Mouse (Mus musculus): ENCODE measurements at regions not wholly inside any gene's neighbourhood (a gene's known extent, or its start where the extent isn't known, plus 50 kb on each side); places are given as distances from the start of the nearest gene placed in this dataset.

DNA sequence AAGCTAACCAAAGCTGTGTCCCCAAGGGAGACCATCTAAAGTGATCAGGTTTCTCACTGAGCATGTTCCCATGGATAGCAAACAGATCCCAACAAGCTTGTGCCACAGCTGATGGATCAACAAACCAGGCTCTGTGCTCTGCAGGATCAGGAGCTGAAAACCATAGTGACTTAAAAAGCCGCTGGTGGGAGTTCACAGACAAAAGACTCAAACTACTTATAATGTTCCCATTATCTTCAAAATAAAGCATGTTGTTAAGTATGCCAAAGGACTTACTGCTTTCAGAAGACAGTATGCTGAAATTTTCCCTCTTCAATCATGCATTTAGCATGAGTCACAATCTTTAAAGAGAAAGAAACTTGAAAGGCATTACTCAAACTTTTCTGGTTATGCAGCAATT lies 254.5 kb downstream of the Pdha2 start:
- no peaks in the 10 kb centered on the region for H3K9me3 ChIP-seq (replicated peaks)
- no peak overlapping the region for H3K27ac ChIP-seq
- no peak for ATAC-seq (replicated peaks; ENCODE audit: insufficient number of reproducible peaks, insufficient read depth, low FRiP score, low read depth)
- no peaks in the 10 kb centered on the region for H3K36me3 ChIP-seq
- no peak overlapping the region for H3K4me3 ChIP-seq
- H3K9ac ChIP-seq: no peak overlapping the region
- 60% methylated on average over 1 of the region's 1 CpGs for WGBS
- H3K4me1 ChIP-seq (replicated peaks): no peaks in the 10 kb centered on the region
- no peak overlapping the region for H3K4me2 ChIP-seq
- no peaks in the 10 kb centered on the region for H3K27me3 ChIP-seq

DNA sequence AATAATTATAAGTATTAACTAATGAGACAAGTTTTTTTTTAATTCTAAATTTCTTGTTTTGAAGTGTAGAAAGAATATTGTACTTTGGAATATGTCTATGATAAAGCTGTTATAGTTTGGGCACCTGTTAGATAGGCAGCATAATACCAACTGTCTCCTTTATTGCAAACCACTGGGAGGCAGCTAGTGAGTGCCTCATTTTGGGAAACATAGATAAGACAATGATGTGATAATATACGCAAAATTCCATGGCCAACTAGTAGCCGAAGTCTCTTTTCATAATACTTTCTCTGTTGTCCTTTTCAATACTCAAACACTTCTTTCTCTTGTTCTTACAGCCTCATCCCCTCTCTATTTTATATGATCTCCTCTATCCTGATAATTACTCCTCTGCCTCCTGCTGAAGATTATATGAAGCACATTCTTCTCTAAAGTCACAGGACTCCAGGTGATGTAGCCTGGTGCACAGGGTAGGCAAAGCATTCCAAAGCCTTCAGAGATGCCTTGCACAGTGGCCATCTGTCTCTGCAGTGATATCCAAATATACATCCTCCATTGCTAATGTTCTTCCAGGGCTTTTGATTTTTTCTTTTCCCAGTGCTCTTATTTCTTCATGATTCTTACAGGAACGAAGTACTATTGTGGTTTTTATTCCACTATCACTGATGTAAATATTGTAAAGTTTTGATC lies 259.9 kb downstream of the Pdha2 start:
- Histone ChIP-seq H3K4me2 (no peak overlapping the region), H3K4me3 (no peak overlapping the region), H3K9me3 (replicated peaks) (no peaks in the 10 kb centered on the region), H3K36me3 (no peaks in the 10 kb centered on the region), H3K27me3 (no peaks in the 10 kb centered on the region), H3K27ac (no peak overlapping the region), H3K9ac (no peak overlapping the region), H3K4me1 (replicated peaks) (no peaks in the 10 kb centered on the region)
- no peak for ATAC-seq (replicated peaks; ENCODE audit: insufficient number of reproducible peaks, insufficient read depth, low FRiP score, low read depth)
- WGBS: 72% methylated on average over 3 of the region's 3 CpGs

DNA sequence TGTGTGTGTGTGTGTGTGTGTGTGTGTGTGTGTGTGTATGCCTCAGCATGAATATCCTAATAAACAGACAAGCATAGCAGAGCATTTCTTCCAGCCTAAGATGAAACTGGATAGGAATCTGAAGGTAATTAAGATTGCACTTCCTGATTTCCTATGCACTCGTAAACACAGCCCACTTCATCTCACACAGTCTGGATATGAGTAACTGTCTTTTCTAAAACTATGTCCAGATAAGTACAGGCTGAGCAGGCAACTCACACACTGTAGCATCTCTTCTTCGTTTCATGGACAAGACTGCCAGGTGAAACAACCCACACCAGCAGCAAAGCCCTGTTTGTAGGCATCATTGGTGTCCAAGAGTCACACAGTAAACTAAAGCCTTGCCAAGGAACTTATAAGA lies 261.1 kb downstream of the Pdha2 start:
- Histone ChIP-seq H3K27me3 (no peaks in the 10 kb centered on the region), H3K27ac (no peak overlapping the region), H3K4me2 (no peak overlapping the region), H3K4me3 (no peak overlapping the region), H3K9me3 (replicated peaks) (no peaks in the 10 kb centered on the region), H3K9ac (no peak overlapping the region), H3K36me3 (no peaks in the 10 kb centered on the region), H3K4me1 (replicated peaks) (no peaks in the 10 kb centered on the region)
- no peak for ATAC-seq (replicated peaks; ENCODE audit: insufficient number of reproducible peaks, insufficient read depth, low FRiP score, low read depth)
- 55% methylated on average over 2 of the region's 2 CpGs for WGBS

DNA sequence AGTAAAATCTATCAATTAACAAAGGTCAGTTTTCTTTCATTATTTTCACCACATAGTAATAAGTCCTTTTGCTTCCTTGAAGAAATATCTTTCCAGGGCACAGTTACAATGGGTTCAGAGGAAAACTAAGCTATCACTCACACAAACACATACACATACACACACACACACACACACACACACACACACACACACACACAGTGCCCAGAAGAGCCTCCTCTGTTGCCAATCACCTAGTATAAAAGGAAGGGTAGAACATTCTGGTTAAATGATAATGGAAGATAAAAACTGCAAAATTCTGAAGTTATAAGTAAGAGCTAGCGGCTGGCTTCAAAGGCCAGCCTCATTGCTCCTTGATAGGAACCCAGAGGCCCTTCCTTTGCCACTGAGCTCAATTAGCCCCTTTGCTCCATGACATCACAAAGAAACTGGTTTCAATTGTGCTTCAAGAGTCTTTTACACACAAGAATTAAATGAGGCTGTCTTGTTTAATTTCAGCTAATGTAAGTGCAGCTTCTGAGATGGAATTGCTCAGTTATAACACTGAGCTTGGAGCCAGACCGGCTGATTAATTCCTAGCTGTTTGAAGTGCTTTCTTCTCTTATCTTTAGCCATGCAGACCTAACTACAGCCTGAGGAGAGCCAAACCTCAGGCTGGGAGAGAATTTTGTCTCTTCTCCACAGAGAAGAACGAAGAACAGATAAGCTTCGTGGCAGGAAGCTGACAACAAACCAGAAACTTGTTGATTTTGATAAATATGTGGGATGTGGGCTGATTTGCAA lies 262.1 kb downstream of the Pdha2 start:
- no peak overlapping the region for H3K4me2 ChIP-seq
- no peaks in the 10 kb centered on the region for H3K36me3 ChIP-seq
- ATAC-seq (replicated peaks; ENCODE audit: insufficient number of reproducible peaks, insufficient read depth, low FRiP score, low read depth): no peak
- WGBS: 24% methylated on average over 4 of the region's 4 CpGs
- no peaks in the 10 kb centered on the region for H3K4me1 ChIP-seq (replicated peaks)
- no peaks in the 10 kb centered on the region for H3K9me3 ChIP-seq (replicated peaks)
- H3K27me3 ChIP-seq: no peaks in the 10 kb centered on the region
- H3K9ac ChIP-seq: no peak overlapping the region
- no peak overlapping the region for H3K27ac ChIP-seq
- no peak overlapping the region for H3K4me3 ChIP-seq

DNA sequence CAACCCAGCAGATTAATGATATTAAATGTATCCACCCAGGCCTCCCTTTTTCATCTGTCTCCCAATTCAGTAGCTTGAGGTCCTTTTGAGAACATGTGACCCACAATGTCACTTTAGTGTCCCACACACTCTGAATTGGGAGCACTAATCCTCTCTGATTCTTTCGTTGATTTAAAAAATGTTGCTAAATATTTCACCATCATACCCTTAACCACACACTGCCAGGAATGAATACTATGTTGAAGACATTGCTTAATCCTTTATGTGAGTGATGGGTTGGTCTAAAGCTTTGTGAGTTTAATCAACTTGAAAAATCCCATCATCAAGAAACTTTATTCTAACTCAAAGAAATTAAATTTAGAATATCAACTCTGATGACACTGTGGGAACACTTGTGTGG lies 269.7 kb downstream of the Pdha2 start:
- Histone ChIP-seq H3K36me3 (no peaks in the 10 kb centered on the region), H3K4me2 (no peak overlapping the region), H3K9me3 (replicated peaks) (no peaks in the 10 kb centered on the region), H3K4me3 (no peak overlapping the region), H3K27ac (no peak overlapping the region), H3K4me1 (replicated peaks) (no peaks in the 10 kb centered on the region), H3K27me3 (no peaks in the 10 kb centered on the region), H3K9ac (no peak overlapping the region)
- 77% methylated on average over 1 of the region's 1 CpGs for WGBS
- ATAC-seq (replicated peaks; ENCODE audit: insufficient number of reproducible peaks, insufficient read depth, low FRiP score, low read depth): no peak

DNA sequence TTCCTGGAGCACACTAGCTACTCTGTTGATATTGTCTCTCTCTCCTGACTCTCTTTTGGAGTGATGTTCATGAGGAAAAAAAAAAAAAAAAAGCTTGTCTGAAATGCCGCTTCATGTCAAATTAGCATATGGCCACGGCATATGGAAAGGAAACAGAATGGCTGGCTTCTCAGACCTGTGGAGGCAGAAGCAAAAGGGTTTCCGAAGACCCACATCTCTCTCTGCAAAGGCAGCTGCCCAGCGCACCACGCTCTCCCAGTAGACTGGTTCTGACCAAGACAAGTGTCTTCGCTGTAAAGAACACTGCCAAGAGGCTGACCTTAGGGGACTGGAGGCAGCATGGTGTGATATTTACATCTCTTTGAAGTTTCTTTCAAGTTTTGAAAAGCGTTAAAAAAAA lies 270.3 kb downstream of the Pdha2 start:
- H3K27ac ChIP-seq: no peak overlapping the region
- no peak overlapping the region for H3K9ac ChIP-seq
- no peaks in the 10 kb centered on the region for H3K27me3 ChIP-seq
- H3K9me3 ChIP-seq (replicated peaks): no peaks in the 10 kb centered on the region
- H3K4me2 ChIP-seq: no peak overlapping the region
- no peak for ATAC-seq (replicated peaks; ENCODE audit: insufficient number of reproducible peaks, insufficient read depth, low FRiP score, low read depth)
- H3K4me3 ChIP-seq: no peak overlapping the region
- 80% methylated on average over 7 of the region's 7 CpGs for WGBS
- H3K4me1 ChIP-seq (replicated peaks): no peaks in the 10 kb centered on the region
- H3K36me3 ChIP-seq: no peaks in the 10 kb centered on the region

DNA sequence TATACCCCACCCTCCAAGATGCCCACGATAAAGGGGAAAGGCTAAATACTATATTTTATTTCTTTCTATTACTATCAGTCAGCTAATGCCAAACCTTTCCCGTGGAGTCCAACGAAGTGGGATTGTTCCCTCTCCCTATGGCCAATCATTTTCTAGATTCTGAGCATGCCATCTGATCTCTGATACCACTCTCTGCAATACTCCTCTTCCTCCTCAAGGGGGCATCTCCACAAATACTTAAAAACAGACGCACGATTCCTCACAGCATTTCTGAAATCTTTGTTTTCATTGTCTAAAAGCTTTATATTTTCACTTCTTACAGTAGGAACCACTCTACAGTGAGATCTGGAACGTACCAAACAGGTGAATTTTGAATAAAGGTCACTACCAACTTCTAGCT lies 270.8 kb downstream of the Pdha2 start:
- Histone ChIP-seq H3K4me2 (no peak overlapping the region), H3K4me3 (no peak overlapping the region), H3K27ac (no peak overlapping the region), H3K27me3 (no peaks in the 10 kb centered on the region), H3K9ac (no peak overlapping the region), H3K36me3 (no peaks in the 10 kb centered on the region), H3K4me1 (replicated peaks) (no peaks in the 10 kb centered on the region), H3K9me3 (replicated peaks) (no peaks in the 10 kb centered on the region)
- ATAC-seq (replicated peaks; ENCODE audit: insufficient number of reproducible peaks, insufficient read depth, low FRiP score, low read depth): no peak
- 80% methylated on average over 6 of the region's 6 CpGs for WGBS

DNA sequence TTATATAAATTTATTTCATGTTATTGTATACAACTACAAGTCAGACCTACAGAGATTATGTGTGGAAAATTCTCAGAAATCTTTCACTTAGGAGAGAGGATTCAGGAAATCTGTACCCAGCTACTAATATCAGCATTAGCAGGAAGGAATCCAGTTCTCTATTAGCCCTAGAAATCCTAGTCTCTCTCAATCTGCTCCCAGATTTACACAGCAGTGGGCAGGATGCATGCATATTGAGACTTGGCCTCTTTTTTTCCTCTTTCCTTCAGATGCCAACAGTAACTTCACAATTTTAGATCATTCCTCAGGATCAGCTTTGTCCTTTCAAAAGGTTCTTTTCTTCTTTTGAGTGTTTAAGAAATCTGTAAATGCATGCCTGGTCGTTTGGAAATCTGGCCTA lies 279.0 kb downstream of the Pdha2 start:
- no peaks in the 10 kb centered on the region for H3K27me3 ChIP-seq
- no peaks in the 10 kb centered on the region for H3K9me3 ChIP-seq (replicated peaks)
- H3K27ac ChIP-seq: no peak overlapping the region
- 29% methylated on average over 1 of the region's 1 CpGs for WGBS
- ATAC-seq (replicated peaks; ENCODE audit: insufficient number of reproducible peaks, insufficient read depth, low FRiP score, low read depth): no peak
- H3K4me1 ChIP-seq (replicated peaks): no peaks in the 10 kb centered on the region
- H3K36me3 ChIP-seq: no peaks in the 10 kb centered on the region
- H3K4me3 ChIP-seq: no peak overlapping the region
- H3K9ac ChIP-seq: no peak overlapping the region
- no peak overlapping the region for H3K4me2 ChIP-seq

DNA sequence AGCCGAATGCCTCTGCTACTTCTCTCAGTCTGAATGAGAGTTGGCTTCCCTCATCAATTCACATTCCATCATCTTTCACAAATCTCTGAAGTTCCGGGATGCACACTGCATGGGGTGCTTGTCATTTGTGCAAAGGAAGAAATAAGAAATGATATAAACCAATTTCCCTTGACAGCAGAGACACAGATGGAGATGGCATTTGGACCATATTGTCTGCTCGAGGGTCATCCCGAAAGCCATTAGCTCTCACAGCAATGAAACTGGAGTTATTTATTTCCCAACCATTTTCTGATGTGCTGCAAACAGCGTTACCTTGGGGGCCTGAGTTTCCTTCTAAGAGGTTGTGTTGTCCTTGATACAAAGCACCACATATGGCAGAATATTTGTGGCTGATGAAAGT lies 285.5 kb downstream of the Pdha2 start:
- H3K27ac ChIP-seq: no peak overlapping the region
- H3K36me3 ChIP-seq: no peaks in the 10 kb centered on the region
- H3K9me3 ChIP-seq (replicated peaks): no peaks in the 10 kb centered on the region
- WGBS: 85% methylated on average over 5 of the region's 5 CpGs
- no peak overlapping the region for H3K4me2 ChIP-seq
- H3K4me3 ChIP-seq: no peak overlapping the region
- no peaks in the 10 kb centered on the region for H3K4me1 ChIP-seq (replicated peaks)
- no peak overlapping the region for H3K9ac ChIP-seq
- H3K27me3 ChIP-seq: no peaks in the 10 kb centered on the region
- ATAC-seq (replicated peaks; ENCODE audit: insufficient number of reproducible peaks, insufficient read depth, low FRiP score, low read depth): no peak

DNA sequence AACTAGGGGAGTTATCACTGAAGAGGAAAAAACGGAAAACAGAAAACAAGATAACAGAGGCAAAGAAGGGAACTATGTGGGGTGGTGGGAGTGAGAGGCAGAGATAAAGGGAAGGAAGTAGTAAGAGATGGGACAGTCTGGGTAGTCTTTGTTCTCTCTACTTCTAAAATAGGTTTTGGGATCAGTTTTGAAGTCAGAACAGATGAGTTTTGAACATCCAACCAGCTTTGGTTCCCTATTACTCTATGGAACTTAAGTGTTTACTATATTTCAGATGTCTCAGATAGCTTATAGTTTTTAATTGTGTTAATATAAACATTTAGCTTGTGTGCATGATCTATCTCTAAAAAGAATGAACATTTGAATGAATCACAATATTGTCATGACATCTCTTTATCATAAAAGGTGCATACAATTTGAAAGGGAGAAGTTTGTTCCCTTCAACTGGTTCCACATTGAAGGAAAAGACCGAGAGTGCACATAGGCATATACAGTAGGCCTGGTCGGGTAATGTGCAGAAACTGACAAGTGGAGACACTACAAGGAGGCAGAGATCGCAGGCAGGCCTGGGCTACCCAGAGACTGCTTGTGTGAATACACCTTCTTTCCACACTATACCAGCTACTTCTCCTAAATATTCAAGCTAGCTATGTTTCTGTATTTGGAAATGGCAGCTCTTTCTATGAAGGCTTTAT lies 335.8 kb downstream of the Pdha2 start:
- no peak overlapping the region for H3K4me3 ChIP-seq
- ATAC-seq (replicated peaks; ENCODE audit: insufficient number of reproducible peaks, insufficient read depth, low FRiP score, low read depth): no peak
- 61% methylated on average over 4 of the region's 4 CpGs for WGBS
- no peaks in the 10 kb centered on the region for H3K4me1 ChIP-seq (replicated peaks)
- H3K9ac ChIP-seq: no peak overlapping the region
- no peaks in the 10 kb centered on the region for H3K9me3 ChIP-seq (replicated peaks)
- no peaks in the 10 kb centered on the region for H3K36me3 ChIP-seq
- no peaks in the 10 kb centered on the region for H3K27me3 ChIP-seq
- H3K4me2 ChIP-seq: no peak overlapping the region
- H3K27ac ChIP-seq: no peak overlapping the region

DNA sequence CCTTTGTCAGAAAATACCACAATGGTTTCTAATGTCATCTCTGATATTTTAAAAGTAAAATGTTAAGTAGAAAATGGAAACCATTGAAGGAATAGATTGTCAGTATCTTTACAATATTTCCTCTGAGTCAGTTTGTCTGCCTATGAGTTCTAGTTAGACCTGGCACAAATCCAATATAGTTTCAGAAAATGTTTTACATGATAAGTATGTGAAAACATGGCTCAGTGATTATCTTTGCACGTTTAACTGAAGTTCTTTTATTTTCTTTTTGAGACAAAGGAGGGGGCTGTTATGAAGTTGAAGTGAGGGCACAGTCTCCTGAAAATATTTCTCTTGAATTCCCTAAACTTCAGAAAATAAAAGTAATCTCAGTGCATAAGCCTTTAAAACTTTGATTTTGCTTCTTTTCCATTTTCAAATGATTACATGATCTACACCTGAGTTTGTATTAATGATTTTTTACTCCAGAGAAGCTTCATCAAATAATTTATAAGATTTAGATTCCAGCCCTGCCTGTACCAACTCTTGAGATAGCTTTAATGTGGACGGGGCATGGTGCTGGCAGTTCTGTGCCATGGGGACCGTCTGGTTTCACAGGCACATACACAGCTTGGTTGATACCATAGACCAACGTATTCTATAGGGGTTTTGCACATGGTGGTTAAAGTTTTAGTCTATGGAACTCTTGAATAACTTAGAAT lies 336.5 kb downstream of the Pdha2 start:
- Histone ChIP-seq H3K36me3 (no peaks in the 10 kb centered on the region), H3K4me3 (no peak overlapping the region), H3K4me2 (no peak overlapping the region), H3K9ac (no peak overlapping the region), H3K27me3 (no peaks in the 10 kb centered on the region), H3K27ac (no peak overlapping the region), H3K4me1 (replicated peaks) (no peaks in the 10 kb centered on the region), H3K9me3 (replicated peaks) (no peaks in the 10 kb centered on the region)
- WGBS: 49% methylated on average over 4 of the region's 4 CpGs
- ATAC-seq (replicated peaks; ENCODE audit: insufficient number of reproducible peaks, insufficient read depth, low FRiP score, low read depth): no peak
